Mouse (Mus musculus): ENCODE results near the gene Nsf. TPM values are rescaled to one million over a fixed set of nuclear protein-coding genes. Genes with fewer than 3 reads are reported as not detected.

Nsf gene
- polyA plus RNA-seq, 1 experiment from 2014 or later: 46.3 TPM

- H3K27me3 ChIP-seq (ENCODE audit: control insufficient read depth, insufficient read depth, low read length): no peaks in the 10 kb centered on the region
- DNase-seq (ENCODE audit: low spot score): no peak
- H3K4me1 ChIP-seq (ENCODE audit: control insufficient read depth, insufficient read depth, low read length): no peaks in the 10 kb centered on the region
- no peak for ATAC-seq (ENCODE audit: insufficient number of reproducible peaks, low FRiP score, low TSS enrichment, low read depth)
- H3K9me3 ChIP-seq (ENCODE audit: control insufficient read depth, low read length): no peaks in the 10 kb centered on the region
- H3K36me3 ChIP-seq (ENCODE audit: control insufficient read depth, insufficient read depth, low read length): no peaks in the 10 kb centered on the region
- H3K9ac ChIP-seq (ENCODE audit: low read length): no peak overlapping the region
- H3K4me3 ChIP-seq (ENCODE audit: low read depth, low read length): no peak overlapping the region
- no peak overlapping the region for H3K27ac ChIP-seq (replicated peaks; ENCODE audit: low read depth, low read length)
- no peak overlapping the region for H3K4me2 ChIP-seq (ENCODE audit: low read depth, severe bottlenecking)
- 85% methylated on average over 4 of the region's 4 CpGs for WGBS
These were observed 121.5 kb downstream of the Nsf start for GRCm38 (mm10) chr11:103832331-103832730.

- DNase-seq (ENCODE audit: low spot score): no peak
- H3K4me2 ChIP-seq (ENCODE audit: low read depth, severe bottlenecking): no peak overlapping the region
- 88% methylated on average over 3 of the region's 3 CpGs for WGBS
- H3K9me3 ChIP-seq (ENCODE audit: control insufficient read depth, low read length): no peaks in the 10 kb centered on the region
- H3K4me1 ChIP-seq (ENCODE audit: control insufficient read depth, insufficient read depth, low read length): no peaks in the 10 kb centered on the region
- no peak overlapping the region for H3K4me3 ChIP-seq (ENCODE audit: low read depth, low read length)
- no peak overlapping the region for H3K9ac ChIP-seq (ENCODE audit: low read length)
- no peak for ATAC-seq (ENCODE audit: insufficient number of reproducible peaks, low FRiP score, low TSS enrichment, low read depth)
- H3K27ac ChIP-seq (replicated peaks; ENCODE audit: low read depth, low read length): no peak overlapping the region
- no peaks in the 10 kb centered on the region for H3K27me3 ChIP-seq (ENCODE audit: control insufficient read depth, insufficient read depth, low read length)
- no peaks in the 10 kb centered on the region for H3K36me3 ChIP-seq (ENCODE audit: control insufficient read depth, insufficient read depth, low read length)
These were observed 122.1 kb downstream of the Nsf start for GRCm38 (mm10) chr11:103831766-103832165.

GRCm38 (mm10) chr11:103830476-103830875, 123.4 kb downstream of the Nsf start:
- Histone ChIP-seq H3K27me3 (ENCODE audit: control insufficient read depth, insufficient read depth, low read length) (no peaks in the 10 kb centered on the region), H3K4me3 (ENCODE audit: low read depth, low read length) (no peak overlapping the region), H3K36me3 (ENCODE audit: control insufficient read depth, insufficient read depth, low read length) (no peaks in the 10 kb centered on the region; the same call in 1 of the 2 replicates), H3K9me3 (ENCODE audit: control insufficient read depth, low read length) (no peaks in the 10 kb centered on the region), H3K4me2 (ENCODE audit: low read depth, severe bottlenecking) (no peak overlapping the region), H3K4me1 (ENCODE audit: control insufficient read depth, insufficient read depth, low read length) (no peaks in the 10 kb centered on the region), H3K9ac (ENCODE audit: low read length) (no peak overlapping the region), H3K27ac (replicated peaks; ENCODE audit: low read depth, low read length) (no peak overlapping the region)
- WGBS: 86% methylated on average over 9 of the region's 9 CpGs
- DNase-seq (ENCODE audit: low spot score) (no peak), ATAC-seq (ENCODE audit: insufficient number of reproducible peaks, low FRiP score, low TSS enrichment, low read depth) (no peak)

- 75% methylated on average over 4 of the region's 4 CpGs for WGBS
- no peaks in the 10 kb centered on the region for H3K4me1 ChIP-seq (ENCODE audit: control insufficient read depth, insufficient read depth, low read length)
- ATAC-seq (ENCODE audit: insufficient number of reproducible peaks, low FRiP score, low TSS enrichment, low read depth): no peak
These were observed 123.9 kb downstream of the Nsf start for GRCm38 (mm10) chr11:103829956-103830355.

GRCm38 (mm10) chr11:103828866-103829265, 125.0 kb downstream of the Nsf start:
- 82% methylated on average over 7 of the region's 7 CpGs for WGBS
- no peaks in the 10 kb centered on the region for H3K27me3 ChIP-seq (ENCODE audit: control insufficient read depth, insufficient read depth, low read length)

More at GRCm38 (mm10) chr11:103829956-103830355, 123.9 kb downstream of the Nsf start:
- Histone ChIP-seq H3K36me3 (ENCODE audit: control insufficient read depth, insufficient read depth, low read length) (no peaks in the 10 kb centered on the region; the same call in 1 of the 2 replicates), H3K27me3 (ENCODE audit: control insufficient read depth, insufficient read depth, low read length) (no peaks in the 10 kb centered on the region), H3K27ac (replicated peaks; ENCODE audit: low read depth, low read length) (no peak overlapping the region), H3K9ac (ENCODE audit: low read length) (no peak overlapping the region), H3K4me2 (ENCODE audit: low read depth, severe bottlenecking) (no peak overlapping the region), H3K9me3 (ENCODE audit: control insufficient read depth, low read length) (no peaks in the 10 kb centered on the region), H3K4me3 (ENCODE audit: low read depth, low read length) (no peak overlapping the region)
- no peak for DNase-seq (ENCODE audit: low spot score)

GRCm38 (mm10) chr11:103827201-103827600, 126.7 kb downstream of the Nsf start:
- ATAC-seq (ENCODE audit: insufficient number of reproducible peaks, low FRiP score, low TSS enrichment, low read depth) (no peak), DNase-seq (ENCODE audit: low spot score) (no peak)
- H3K9ac ChIP-seq (ENCODE audit: low read length): no peak overlapping the region
- no peaks in the 10 kb centered on the region for H3K9me3 ChIP-seq (ENCODE audit: control insufficient read depth, low read length)
- no peak overlapping the region for H3K27ac ChIP-seq (replicated peaks; ENCODE audit: low read depth, low read length)
- H3K27me3 ChIP-seq (ENCODE audit: control insufficient read depth, insufficient read depth, low read length): no peaks in the 10 kb centered on the region
- no peaks in the 10 kb centered on the region; the same call in 1 of the 2 replicates for H3K36me3 ChIP-seq (ENCODE audit: control insufficient read depth, insufficient read depth, low read length)
- H3K4me2 ChIP-seq (ENCODE audit: low read depth, severe bottlenecking): no peak overlapping the region
- H3K4me1 ChIP-seq (ENCODE audit: control insufficient read depth, insufficient read depth, low read length): no peaks in the 10 kb centered on the region
- no peak overlapping the region for H3K4me3 ChIP-seq (ENCODE audit: low read depth, low read length)
- 92% methylated on average over 6 of the region's 6 CpGs for WGBS

More at GRCm38 (mm10) chr11:103828866-103829265, 125.0 kb downstream of the Nsf start:
- Histone ChIP-seq H3K9ac (ENCODE audit: low read length) (no peak overlapping the region), H3K4me3 (ENCODE audit: low read depth, low read length) (no peak overlapping the region), H3K36me3 (ENCODE audit: control insufficient read depth, insufficient read depth, low read length) (no peaks in the 10 kb centered on the region; the same call in 1 of the 2 replicates), H3K4me1 (ENCODE audit: control insufficient read depth, insufficient read depth, low read length) (no peaks in the 10 kb centered on the region), H3K27ac (replicated peaks; ENCODE audit: low read depth, low read length) (no peak overlapping the region), H3K9me3 (ENCODE audit: control insufficient read depth, low read length) (no peaks in the 10 kb centered on the region), H3K4me2 (ENCODE audit: low read depth, severe bottlenecking) (no peak overlapping the region)
- ATAC-seq (ENCODE audit: insufficient number of reproducible peaks, low FRiP score, low TSS enrichment, low read depth) (no peak), DNase-seq (ENCODE audit: low spot score) (no peak)

GRCm38 (mm10) chr11:103816719-103817118, 137.1 kb downstream of the Nsf start:
- ATAC-seq (ENCODE audit: insufficient number of reproducible peaks, low FRiP score, low TSS enrichment, low read depth): no peak
- Histone ChIP-seq H3K36me3 (ENCODE audit: control insufficient read depth, insufficient read depth, low read length) (no peaks in the 10 kb centered on the region; the same call in 1 of the 2 replicates), H3K4me2 (ENCODE audit: low read depth, severe bottlenecking) (no peak overlapping the region), H3K27me3 (ENCODE audit: control insufficient read depth, insufficient read depth, low read length) (0 out of 2 replicates have a peak, but pooled peaks cover 2% of the 10 kb centered on the region), H3K4me1 (ENCODE audit: control insufficient read depth, insufficient read depth, low read length) (no peaks in the 10 kb centered on the region), H3K9ac (ENCODE audit: low read length) (no peak overlapping the region), H3K27ac (replicated peaks; ENCODE audit: low read depth, low read length) (no peak overlapping the region), H3K4me3 (ENCODE audit: low read depth, low read length) (no peak overlapping the region), H3K9me3 (ENCODE audit: control insufficient read depth, low read length) (no peaks in the 10 kb centered on the region)
- DNase-seq (ENCODE audit: low spot score): no peak
- WGBS: 83% methylated on average over 8 of the region's 8 CpGs

- no peaks in the 10 kb centered on the region for H3K9me3 ChIP-seq (ENCODE audit: control insufficient read depth, low read length)
- DNase-seq (ENCODE audit: low spot score) (no peak), ATAC-seq (ENCODE audit: insufficient number of reproducible peaks, low FRiP score, low TSS enrichment, low read depth) (no peak)
- no peak overlapping the region for H3K27ac ChIP-seq (replicated peaks; ENCODE audit: low read depth, low read length)
- no peaks in the 10 kb centered on the region; the same call in 1 of the 2 replicates for H3K36me3 ChIP-seq (ENCODE audit: control insufficient read depth, insufficient read depth, low read length)
- peaks cover 6% of the 10 kb centered on the region for H3K27me3 ChIP-seq (ENCODE audit: control insufficient read depth, insufficient read depth, low read length)
- no peaks in the 10 kb centered on the region for H3K4me1 ChIP-seq (ENCODE audit: control insufficient read depth, insufficient read depth, low read length)
- H3K4me3 ChIP-seq (ENCODE audit: low read depth, low read length): no peak overlapping the region
- 46% methylated on average over 13 of the region's 13 CpGs for WGBS
- H3K4me2 ChIP-seq (ENCODE audit: low read depth, severe bottlenecking): no peak overlapping the region
- H3K9ac ChIP-seq (ENCODE audit: low read length): no peak overlapping the region
These were observed 137.9 kb downstream of the Nsf start for GRCm38 (mm10) chr11:103815986-103816385.

GRCm38 (mm10) chr11:103814808-103815207, 139.0 kb downstream of the Nsf start:
- H3K4me1 ChIP-seq (ENCODE audit: control insufficient read depth, insufficient read depth, low read length): peaks cover 8% of the 10 kb centered on the region
- H3K27ac ChIP-seq (replicated peaks; ENCODE audit: low read depth, low read length): no peak overlapping the region
- no peak overlapping the region for H3K4me3 ChIP-seq (ENCODE audit: low read depth, low read length)
- DNase-seq (ENCODE audit: low spot score) (no peak), ATAC-seq (ENCODE audit: insufficient number of reproducible peaks, low FRiP score, low TSS enrichment, low read depth) (no peak)
- no peak overlapping the region for H3K9ac ChIP-seq (ENCODE audit: low read length)
- no peaks in the 10 kb centered on the region for H3K9me3 ChIP-seq (ENCODE audit: control insufficient read depth, low read length)
- peaks cover 18% of the 10 kb centered on the region for H3K27me3 ChIP-seq (ENCODE audit: control insufficient read depth, insufficient read depth, low read length)
- no peaks in the 10 kb centered on the region for H3K36me3 ChIP-seq (ENCODE audit: control insufficient read depth, insufficient read depth, low read length)
- H3K4me2 ChIP-seq (ENCODE audit: low read depth, severe bottlenecking): no peak overlapping the region
- WGBS: 20% methylated on average over 3 of the region's 3 CpGs
